Mouse (Mus musculus): Measurements from ENCODE around the gene Mrgprx1.

DNA sequence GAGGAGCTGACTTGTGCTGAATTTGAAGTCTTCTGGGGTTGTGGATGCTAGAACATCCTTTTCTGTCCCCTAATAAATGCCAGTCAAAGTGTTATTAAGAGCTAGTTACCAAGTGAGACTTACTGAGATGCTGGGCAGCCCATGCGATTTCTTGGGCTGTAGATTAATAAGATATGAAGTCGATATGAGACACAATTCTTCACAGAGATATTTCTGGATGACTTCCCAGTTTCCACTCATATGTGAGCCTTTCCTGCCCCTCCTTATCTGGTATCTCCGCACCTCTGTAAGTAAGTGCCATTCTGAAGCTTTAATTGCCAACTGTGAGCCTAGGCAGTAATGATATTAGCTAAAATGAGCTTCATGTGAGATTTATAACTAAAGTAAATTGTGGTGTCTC, at the start of gene Mrgprx1:
- TF ChIP-seq CTCF (conservative IDR thresholded peaks at IDR 0.05; ENCODE audit: insufficient read depth, insufficient read length, low read depth, low read length) (no peak), POLR2A (IDR thresholded peaks at IDR 0.05; ENCODE audit: low read depth, low read length) (no peak)

Data from kidney, adult 2 months (tissue).